Mouse (Mus musculus): ENCODE data around the gene Myt1l. TPM values are rescaled to one million over a fixed set of nuclear protein-coding genes. Genes with fewer than 3 reads are reported as not detected.

Myt1l gene
- polyA plus RNA-seq, 1 experiment, result 369 TPM

- TF ChIP-seq CTCF (IDR thresholded peaks at IDR 0.05; ENCODE audit: insufficient read depth, low read depth, low read length), result no peak
- TF ChIP-seq POLR2A (IDR thresholded peaks at IDR 0.05; ENCODE audit: insufficient read depth, low read depth, low read length), result no peak
- Histone ChIP-seq H3K4me3 (ENCODE audit: insufficient read depth, low read depth, low read length) (no peak overlapping the region), H3K27ac (ENCODE audit: insufficient read depth, low read depth, low read length) (no peak overlapping the region), H3K4me1 (ENCODE audit: control insufficient read depth, insufficient read depth, low read length) (peaks cover 9% of the 10 kb centered on the region)
- 83% methylated on average over 2 of the region's 2 CpGs for WGBS
Observed at GRCm38 (mm10) chr12:29933501-29933900, 405.3 kb downstream of the Myt1l start.

- H3K27ac ChIP-seq (ENCODE audit: insufficient read depth, low read depth, low read length), result no peak overlapping the region
- 64% methylated on average over 8 of the region's 8 CpGs for WGBS
- no peak overlapping the region for H3K4me3 ChIP-seq (ENCODE audit: insufficient read depth, low read depth, low read length)
- TF ChIP-seq POLR2A (IDR thresholded peaks at IDR 0.05; ENCODE audit: insufficient read depth, low read depth, low read length), result no peak
- TF ChIP-seq CTCF (IDR thresholded peaks at IDR 0.05; ENCODE audit: insufficient read depth, low read depth, low read length), result no peak
- H3K4me1 ChIP-seq (ENCODE audit: control insufficient read depth, insufficient read depth, low read length), result peaks cover 15% of the 10 kb centered on the region
Observed at GRCm38 (mm10) chr12:29934120-29934581, 406.0 kb downstream of the Myt1l start.

DNA sequence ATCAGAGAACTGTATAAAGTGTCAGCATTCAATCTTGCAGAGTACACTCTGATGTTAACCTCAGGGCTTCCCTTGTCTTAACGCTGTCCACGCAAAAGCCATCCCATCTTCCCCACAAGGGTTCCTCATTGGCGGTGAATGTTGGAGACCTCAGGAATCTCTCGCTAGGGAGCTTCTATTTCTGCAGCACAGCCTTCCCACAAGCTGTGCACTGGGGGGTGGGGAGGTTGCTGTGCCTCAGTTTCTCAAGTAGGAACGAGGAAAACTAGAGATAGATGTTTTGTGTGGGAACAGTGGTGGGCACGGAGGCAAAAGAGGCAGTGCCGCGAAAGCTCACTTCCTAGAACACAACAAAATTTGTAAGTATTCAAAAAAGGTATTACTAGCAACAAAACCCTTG is 409.1 kb downstream of the Myt1l start, which contains the start of gene Pxdn:
Gene Pxdn, plus strand, starts transcription at position 301 of the 400 bp plus-strand sequence.
- TF ChIP-seq POLR2A (IDR thresholded peaks at IDR 0.05; ENCODE audit: insufficient read depth, low read depth, low read length), result no peak
- TF ChIP-seq CTCF (IDR thresholded peaks at IDR 0.05; ENCODE audit: insufficient read depth, low read depth, low read length), result no peak
- Histone ChIP-seq H3K4me3 (ENCODE audit: insufficient read depth, low read depth, low read length) (peak within 1 kb of the TSS; percentile 90), H3K4me1 (ENCODE audit: control insufficient read depth, insufficient read depth, low read length) (peaks cover 22% of the 10 kb centered on the region), H3K27ac (ENCODE audit: insufficient read depth, low read depth, low read length) (peak within 1 kb of the TSS; percentile 80)
- 33% methylated on average over 8 of the region's 8 CpGs for WGBS

GRCm38 (mm10) chr12:29937851-29938375 is 409.7 kb downstream of the Myt1l start:
- 1% methylated on average over 48 of the region's 49 CpGs for WGBS
- peak overlapping the region; percentile 90 for H3K4me3 ChIP-seq (ENCODE audit: insufficient read depth, low read depth, low read length)
- H3K4me1 ChIP-seq (ENCODE audit: control insufficient read depth, insufficient read depth, low read length), result peaks cover 22% of the 10 kb centered on the region
- TF ChIP-seq CTCF (IDR thresholded peaks at IDR 0.05; ENCODE audit: insufficient read depth, low read depth, low read length), result no peak
- TF ChIP-seq POLR2A (IDR thresholded peaks at IDR 0.05; ENCODE audit: insufficient read depth, low read depth, low read length), result peak; percentile 71
- peak overlapping the region; percentile 80 for H3K27ac ChIP-seq (ENCODE audit: insufficient read depth, low read depth, low read length)

GRCm38 (mm10) chr12:29938376-29939041 is 410.3 kb downstream of the Myt1l start:
- H3K4me3 ChIP-seq (ENCODE audit: insufficient read depth, low read depth, low read length), result peak overlapping the region; percentile 90
- peak overlapping the region; percentile 80 for H3K27ac ChIP-seq (ENCODE audit: insufficient read depth, low read depth, low read length)
- H3K4me1 ChIP-seq (ENCODE audit: control insufficient read depth, insufficient read depth, low read length), result peaks cover 17% of the 10 kb centered on the region
- under 1% methylated on average over 40 of the region's 40 CpGs for WGBS
- TF ChIP-seq CTCF (IDR thresholded peaks at IDR 0.05; ENCODE audit: insufficient read depth, low read depth, low read length) (no peak), POLR2A (IDR thresholded peaks at IDR 0.05; ENCODE audit: insufficient read depth, low read depth, low read length) (no peak)

- no peak for TF ChIP-seq POLR2A (IDR thresholded peaks at IDR 0.05; ENCODE audit: insufficient read depth, low read depth, low read length)
- no peak for TF ChIP-seq CTCF (IDR thresholded peaks at IDR 0.05; ENCODE audit: insufficient read depth, low read depth, low read length)
- H3K4me3 ChIP-seq (ENCODE audit: insufficient read depth, low read depth, low read length), result peak overlapping the region; percentile 90
- no peak overlapping the region for H3K27ac ChIP-seq (ENCODE audit: insufficient read depth, low read depth, low read length)
- H3K4me1 ChIP-seq (ENCODE audit: control insufficient read depth, insufficient read depth, low read length), result peaks cover 16% of the 10 kb centered on the region
- 45% methylated on average over 8 of the region's 8 CpGs for WGBS
Observed at GRCm38 (mm10) chr12:29939261-29939671, 411.1 kb downstream of the Myt1l start.

GRCm38 (mm10) chr12:29942435-29942834 is 414.3 kb downstream of the Myt1l start:
- H3K27ac ChIP-seq (ENCODE audit: insufficient read depth, low read depth, low read length), result no peak overlapping the region
- H3K4me3 ChIP-seq (ENCODE audit: insufficient read depth, low read depth, low read length), result no peak overlapping the region
- 74% methylated on average over 2 of the region's 2 CpGs for WGBS
- no peak for TF ChIP-seq CTCF (IDR thresholded peaks at IDR 0.05; ENCODE audit: insufficient read depth, low read depth, low read length)
- TF ChIP-seq POLR2A (IDR thresholded peaks at IDR 0.05; ENCODE audit: insufficient read depth, low read depth, low read length), result no peak
- H3K4me1 ChIP-seq (ENCODE audit: control insufficient read depth, insufficient read depth, low read length), result peaks cover 13% of the 10 kb centered on the region

GRCm38 (mm10) chr12:29944650-29945049 is 416.5 kb downstream of the Myt1l start:
- 73% methylated on average over 3 of the region's 3 CpGs for WGBS
- TF ChIP-seq POLR2A (IDR thresholded peaks at IDR 0.05; ENCODE audit: insufficient read depth, low read depth, low read length), result no peak
- TF ChIP-seq CTCF (IDR thresholded peaks at IDR 0.05; ENCODE audit: insufficient read depth, low read depth, low read length), result no peak
- Histone ChIP-seq H3K27ac (ENCODE audit: insufficient read depth, low read depth, low read length) (no peak overlapping the region), H3K4me3 (ENCODE audit: insufficient read depth, low read depth, low read length) (no peak overlapping the region), H3K4me1 (ENCODE audit: control insufficient read depth, insufficient read depth, low read length) (peaks cover 4% of the 10 kb centered on the region)

GRCm38 (mm10) chr12:29945182-29945743 is 417.1 kb downstream of the Myt1l start:
- no peak overlapping the region for H3K27ac ChIP-seq (ENCODE audit: insufficient read depth, low read depth, low read length)
- no peak overlapping the region for H3K4me3 ChIP-seq (ENCODE audit: insufficient read depth, low read depth, low read length)
- 76% methylated on average over 6 of the region's 6 CpGs for WGBS
- peaks cover 4% of the 10 kb centered on the region for H3K4me1 ChIP-seq (ENCODE audit: control insufficient read depth, insufficient read depth, low read length)
- no peak for TF ChIP-seq CTCF (IDR thresholded peaks at IDR 0.05; ENCODE audit: insufficient read depth, low read depth, low read length)
- no peak for TF ChIP-seq POLR2A (IDR thresholded peaks at IDR 0.05; ENCODE audit: insufficient read depth, low read depth, low read length)
